Mouse (Mus musculus): Measurements from ENCODE around the gene Tmem116.

Tmem116 gene

GRCm38 (mm10) chr5:121451644-121452025 lies at the start of gene Tmem116:
Tmem116 (plus strand) TSS chr5:121451893.
- Histone ChIP-seq H3K36me3 (ENCODE audit: insufficient read depth, low read length) (peaks cover 50% of the 10 kb centered on the region), H3K4me3 (replicated peaks; ENCODE audit: low read length) (peak within 1 kb of the TSS; percentile 99), H3K27me3 (ENCODE audit: insufficient read depth, low read length) (no peaks in the 10 kb centered on the region), H3K9me3 (ENCODE audit: low read length) (no peaks in the 10 kb centered on the region), H3K4me1 (replicated peaks; ENCODE audit: low read depth, low read length) (peaks cover 70% of the 10 kb centered on the region)
- TF ChIP-seq NANOG (IDR thresholded peaks at IDR 0.05; ENCODE audit: borderline replicate concordance, low read length) (no peak), CTCF (conservative IDR thresholded peaks at IDR 0.05; ENCODE audit: low read length) (no peak), POU5F1 (IDR thresholded peaks at IDR 0.05; ENCODE audit: borderline replicate concordance, low read length) (no peak)

GRCm38 (mm10) chr5:121407856-121408255 lies 43.8 kb upstream of the Tmem116 start:
- TF ChIP-seq NANOG (IDR thresholded peaks at IDR 0.05; ENCODE audit: borderline replicate concordance, low read length) (no peak), POU5F1 (IDR thresholded peaks at IDR 0.05; ENCODE audit: borderline replicate concordance, low read length) (no peak), CTCF (conservative IDR thresholded peaks at IDR 0.05; ENCODE audit: low read length) (no peak)
- H3K4me1 ChIP-seq (replicated peaks; ENCODE audit: low read depth, low read length), result peaks cover 69% of the 10 kb centered on the region
- H3K27me3 ChIP-seq (ENCODE audit: insufficient read depth, low read length), result no peaks in the 10 kb centered on the region
- H3K36me3 ChIP-seq (ENCODE audit: insufficient read depth, low read length), result peaks cover 89% of the 10 kb centered on the region
- H3K4me3 ChIP-seq (replicated peaks; ENCODE audit: low read length), result no peak overlapping the region
- H3K9me3 ChIP-seq (ENCODE audit: low read length), result no peaks in the 10 kb centered on the region

- no peak for TF ChIP-seq NANOG (IDR thresholded peaks at IDR 0.05; ENCODE audit: borderline replicate concordance, low read length)
- no peak for TF ChIP-seq POU5F1 (IDR thresholded peaks at IDR 0.05; ENCODE audit: borderline replicate concordance, low read length)
- no peak for TF ChIP-seq CTCF (conservative IDR thresholded peaks at IDR 0.05; ENCODE audit: low read length)
- H3K36me3 ChIP-seq (ENCODE audit: insufficient read depth, low read length), result peaks cover 95% of the 10 kb centered on the region
- H3K27me3 ChIP-seq (ENCODE audit: insufficient read depth, low read length), result no peaks in the 10 kb centered on the region
- H3K4me1 ChIP-seq (replicated peaks; ENCODE audit: low read depth, low read length), result peaks cover 39% of the 10 kb centered on the region
- no peak overlapping the region for H3K4me3 ChIP-seq (replicated peaks; ENCODE audit: low read length)
- H3K9me3 ChIP-seq (ENCODE audit: low read length), result no peaks in the 10 kb centered on the region
These were observed 40.7 kb upstream of the Tmem116 start for GRCm38 (mm10) chr5:121410975-121411374.

- Histone ChIP-seq H3K4me3 (replicated peaks; ENCODE audit: low read length) (no peak overlapping the region), H3K27me3 (ENCODE audit: insufficient read depth, low read length) (no peaks in the 10 kb centered on the region), H3K36me3 (ENCODE audit: insufficient read depth, low read length) (peaks cover 99% of the 10 kb centered on the region), H3K4me1 (replicated peaks; ENCODE audit: low read depth, low read length) (peaks cover 11% of the 10 kb centered on the region), H3K9me3 (ENCODE audit: low read length) (no peaks in the 10 kb centered on the region)
- no peak for TF ChIP-seq POU5F1 (IDR thresholded peaks at IDR 0.05; ENCODE audit: borderline replicate concordance, low read length)
- TF ChIP-seq NANOG (IDR thresholded peaks at IDR 0.05; ENCODE audit: borderline replicate concordance, low read length), result no peak
- no peak for TF ChIP-seq CTCF (conservative IDR thresholded peaks at IDR 0.05; ENCODE audit: low read length)
These were observed 31.0 kb upstream of the Tmem116 start for GRCm38 (mm10) chr5:121420721-121421120.

- no peaks in the 10 kb centered on the region for H3K27me3 ChIP-seq (ENCODE audit: insufficient read depth, low read length)
- TF ChIP-seq CTCF (conservative IDR thresholded peaks at IDR 0.05; ENCODE audit: low read length) (no peak), POU5F1 (IDR thresholded peaks at IDR 0.05; ENCODE audit: borderline replicate concordance, low read length) (no peak), NANOG (IDR thresholded peaks at IDR 0.05; ENCODE audit: borderline replicate concordance, low read length) (no peak)
- H3K36me3 ChIP-seq (ENCODE audit: insufficient read depth, low read length), result peaks cover 100% of the 10 kb centered on the region
- H3K4me1 ChIP-seq (replicated peaks; ENCODE audit: low read depth, low read length), result peaks cover 11% of the 10 kb centered on the region
- no peaks in the 10 kb centered on the region for H3K9me3 ChIP-seq (ENCODE audit: low read length)
- no peak overlapping the region for H3K4me3 ChIP-seq (replicated peaks; ENCODE audit: low read length)
These were observed 28.9 kb upstream of the Tmem116 start for GRCm38 (mm10) chr5:121422787-121423186.

- Histone ChIP-seq H3K36me3 (ENCODE audit: insufficient read depth, low read length) (peaks cover 100% of the 10 kb centered on the region), H3K4me1 (replicated peaks; ENCODE audit: low read depth, low read length) (peaks cover 11% of the 10 kb centered on the region), H3K27me3 (ENCODE audit: insufficient read depth, low read length) (no peaks in the 10 kb centered on the region), H3K9me3 (ENCODE audit: low read length) (no peaks in the 10 kb centered on the region), H3K4me3 (replicated peaks; ENCODE audit: low read length) (no peak overlapping the region)
- TF ChIP-seq POU5F1 (IDR thresholded peaks at IDR 0.05; ENCODE audit: borderline replicate concordance, low read length) (no peak), NANOG (IDR thresholded peaks at IDR 0.05; ENCODE audit: borderline replicate concordance, low read length) (no peak), CTCF (conservative IDR thresholded peaks at IDR 0.05; ENCODE audit: low read length) (no peak)
These were observed 28.4 kb upstream of the Tmem116 start for GRCm38 (mm10) chr5:121423297-121423696.

GRCm38 (mm10) chr5:121428954-121429353 lies 22.7 kb upstream of the Tmem116 start:
- Histone ChIP-seq H3K4me3 (replicated peaks; ENCODE audit: low read length) (no peak overlapping the region), H3K4me1 (replicated peaks; ENCODE audit: low read depth, low read length) (0 out of 2 replicates have a peak, but pooled peaks cover 5% of the 10 kb centered on the region), H3K9me3 (ENCODE audit: low read length) (no peaks in the 10 kb centered on the region), H3K27me3 (ENCODE audit: insufficient read depth, low read length) (no peaks in the 10 kb centered on the region), H3K36me3 (ENCODE audit: insufficient read depth, low read length) (peaks cover 100% of the 10 kb centered on the region)
- TF ChIP-seq POU5F1 (IDR thresholded peaks at IDR 0.05; ENCODE audit: borderline replicate concordance, low read length) (no peak), NANOG (IDR thresholded peaks at IDR 0.05; ENCODE audit: borderline replicate concordance, low read length) (no peak), CTCF (conservative IDR thresholded peaks at IDR 0.05; ENCODE audit: low read length) (no peak)

- H3K36me3 ChIP-seq (ENCODE audit: insufficient read depth, low read length), result peaks cover 100% of the 10 kb centered on the region
- no peaks in the 10 kb centered on the region for H3K27me3 ChIP-seq (ENCODE audit: insufficient read depth, low read length)
- H3K9me3 ChIP-seq (ENCODE audit: low read length), result no peaks in the 10 kb centered on the region
- H3K4me1 ChIP-seq (replicated peaks; ENCODE audit: low read depth, low read length), result peaks cover 33% of the 10 kb centered on the region
- no peak overlapping the region for H3K4me3 ChIP-seq (replicated peaks; ENCODE audit: low read length)
- TF ChIP-seq NANOG (IDR thresholded peaks at IDR 0.05; ENCODE audit: borderline replicate concordance, low read length), result no peak
- no peak for TF ChIP-seq POU5F1 (IDR thresholded peaks at IDR 0.05; ENCODE audit: borderline replicate concordance, low read length)
- no peak for TF ChIP-seq CTCF (conservative IDR thresholded peaks at IDR 0.05; ENCODE audit: low read length)
These were observed 13.6 kb upstream of the Tmem116 start for GRCm38 (mm10) chr5:121438131-121438530.

GRCm38 (mm10) chr5:121438756-121439155 lies 12.9 kb upstream of the Tmem116 start:
- Histone ChIP-seq H3K4me1 (replicated peaks; ENCODE audit: low read depth, low read length) (peaks cover 33% of the 10 kb centered on the region), H3K9me3 (ENCODE audit: low read length) (no peaks in the 10 kb centered on the region), H3K4me3 (replicated peaks; ENCODE audit: low read length) (no peak overlapping the region), H3K36me3 (ENCODE audit: insufficient read depth, low read length) (peaks cover 100% of the 10 kb centered on the region), H3K27me3 (ENCODE audit: insufficient read depth, low read length) (no peaks in the 10 kb centered on the region)
- TF ChIP-seq NANOG (IDR thresholded peaks at IDR 0.05; ENCODE audit: borderline replicate concordance, low read length), result no peak
- TF ChIP-seq CTCF (conservative IDR thresholded peaks at IDR 0.05; ENCODE audit: low read length), result no peak
- no peak for TF ChIP-seq POU5F1 (IDR thresholded peaks at IDR 0.05; ENCODE audit: borderline replicate concordance, low read length)

Measured in E14TG2a.4 (cell line).